Mouse (Mus musculus) midbrain, embryonic 13.5 days (tissue): ENCODE measurements around the gene Sf1. TPM values are rescaled to one million over a fixed set of nuclear protein-coding genes. Genes with fewer than 3 reads are reported as not detected.

Experiments used
- ATAC-seq: fragments of 200-750 bp; cut with Nextera tagmentation; 2 replicates; pipeline ENCODE4 v1.8.0; 2017; ENCODE audit warnings: mild to moderate bottlenecking, moderate TSS enrichment, moderate library complexity
- H3K27ac ChIP-seq: fragments of 300-500 bp; sonication (generic); 2 replicates; pipeline ENCODE4 v1.5.1; 2015; ENCODE audit warnings: inconsistent platforms, mild to moderate bottlenecking, moderate library complexity
- H3K27me3 ChIP-seq: fragments of 300-500 bp; sonication (generic); 2 replicates; pipeline ENCODE4 v1.6.1; 2015; ENCODE audit warnings: mild to moderate bottlenecking, inconsistent platforms
- H3K36me3 ChIP-seq: fragments of 300-500 bp; sonication (generic); 2 replicates; pipeline ENCODE4 v1.6.1; 2015; ENCODE audit warnings: mild to moderate bottlenecking, inconsistent platforms
- H3K4me1 ChIP-seq: fragments of 300-500 bp; sonication (generic); replicated peaks from 2 replicates; pipeline ENCODE4 v1.6.1; 2015; ENCODE audit warnings: inconsistent platforms
- H3K4me2 ChIP-seq: fragments of 300-500 bp; sonication (generic); replicated peaks from 2 replicates; pipeline ENCODE4 v1.6.1; 2015; ENCODE audit warnings: moderate library complexity, mild to moderate bottlenecking, inconsistent platforms
- H3K4me3 ChIP-seq: fragments of 300-500 bp; sonication (generic); replicated peaks from 2 replicates; pipeline ENCODE4 v1.5.1; 2015; ENCODE audit warnings: mild to moderate bottlenecking, inconsistent platforms
- H3K9ac ChIP-seq: fragments of 300-500 bp; sonication (generic); replicated peaks from 2 replicates; pipeline ENCODE4 v1.6.1; 2015; ENCODE audit warnings: mild to moderate bottlenecking, inconsistent platforms
- H3K9me3 ChIP-seq: fragments of 300-500 bp; sonication (generic); 2 replicates; pipeline ENCODE4 v1.6.1; 2016; ENCODE audit warnings: mild to moderate bottlenecking, inconsistent platforms
- WGBS: fragments of 180-500 bp; shearing (Covaris S2); methylation state at CpG from one replicate; pipeline ENCODE4 v1.1.7; 2015; 5-methylcytosine and 5-hydroxymethylcytosine counted together
- microRNA-seq: library from miRNA; unstranded; fragments of <30 nt; microRNA quantifications from one replicate; pipeline ENCODE4, GENCODE M21; 2016
- polyA plus RNA-seq: library from polyadenylated mRNA; unstranded; fragments of >200 nt; fragmentation: Nextera tagmentation; extraction: Ambion mirVana; gene quantifications from 2 replicates; pipeline ENCODE4 v1.2.1, GENCODE M21; 2015

Sf1 gene
- polyA plus RNA-seq, 1 experiment from 2014 or later, result 128 TPM

DNA sequence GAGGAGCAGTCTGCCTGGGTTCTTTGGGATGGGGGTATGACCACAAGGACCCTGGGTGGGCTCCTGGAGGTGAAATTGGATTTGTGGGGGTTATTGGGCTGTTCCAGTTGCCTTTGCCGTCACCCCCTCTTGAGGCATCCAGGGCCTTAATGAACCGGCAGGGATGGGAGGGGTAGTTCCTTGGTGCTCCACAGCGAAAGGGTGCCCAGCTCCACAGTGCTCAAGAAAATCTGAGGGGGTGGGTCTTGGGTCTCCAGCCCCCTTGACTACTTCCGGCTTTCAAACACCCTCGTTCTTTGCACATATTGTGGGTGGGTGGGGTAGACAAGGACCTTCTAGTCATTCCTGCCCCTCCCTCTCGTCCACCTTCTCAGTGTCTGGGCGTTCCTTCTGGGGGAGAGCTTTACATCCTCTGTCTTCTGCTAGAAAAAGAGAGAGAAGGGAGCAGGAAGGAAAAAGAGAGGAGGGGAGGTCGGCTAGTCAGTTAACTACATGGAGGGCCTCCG is 56.4 kb downstream of the Sf1 start:
- ATAC-seq, result no peak
- Histone ChIP-seq H3K9ac (peak overlapping the region; percentile 88), H3K4me2 (peak overlapping the region; percentile 68), H3K27ac (peak overlapping the region; percentile 95), H3K36me3 (no peaks in the 10 kb centered on the region), H3K9me3 (no peaks in the 10 kb centered on the region), H3K4me1 (peaks cover 91% of the 10 kb centered on the region), H3K4me3 (peak overlapping the region; percentile 69), H3K27me3 (peaks cover 5% of the 10 kb centered on the region; the same call in 1 of the 2 replicates)
- 52% methylated on average over 9 of the region's 9 CpGs for WGBS

DNA sequence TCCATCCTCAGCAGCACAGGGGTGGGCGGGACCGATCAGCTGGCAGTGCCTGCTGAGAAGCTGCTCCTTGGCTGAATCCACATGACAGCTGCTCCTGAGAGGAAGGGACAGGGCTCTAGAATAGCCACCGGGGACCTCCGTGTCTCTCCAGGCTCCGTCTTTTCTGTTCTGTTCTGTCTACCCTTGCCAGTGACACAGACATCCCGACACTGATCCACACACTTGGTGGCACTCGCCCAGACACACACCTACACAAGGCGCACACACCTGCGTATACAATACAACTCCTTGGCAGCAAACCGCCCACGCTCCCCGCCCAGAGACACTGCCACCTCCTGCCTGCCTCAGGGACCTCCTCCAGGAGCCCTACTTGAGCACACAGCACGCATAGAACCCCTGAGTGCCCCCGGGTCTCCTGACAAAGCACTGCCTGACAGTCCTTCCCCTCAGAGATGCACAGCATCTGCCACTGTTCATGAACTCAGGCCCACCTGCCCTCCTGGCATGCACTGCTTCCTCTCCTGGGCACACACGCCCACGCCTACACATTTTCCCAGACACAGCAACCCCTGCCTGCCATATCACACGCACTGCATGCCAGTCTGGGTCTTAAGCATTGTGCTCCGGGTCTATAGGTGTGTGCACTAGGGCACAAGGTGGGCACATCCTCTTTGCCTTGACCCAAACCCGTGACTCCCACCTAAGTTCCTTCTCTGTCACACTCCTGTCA is 57.2 kb downstream of the Sf1 start:
- Histone ChIP-seq H3K4me2 (peak overlapping the region; percentile 68), H3K9me3 (no peaks in the 10 kb centered on the region), H3K36me3 (no peaks in the 10 kb centered on the region), H3K27me3 (peaks cover 5% of the 10 kb centered on the region; the same call in 1 of the 2 replicates), H3K4me3 (peak overlapping the region; percentile 69), H3K27ac (no peak overlapping the region), H3K9ac (peak overlapping the region; percentile 88), H3K4me1 (peaks cover 91% of the 10 kb centered on the region)
- 54% methylated on average over 19 of the region's 19 CpGs for WGBS
- ATAC-seq, result no peak

DNA sequence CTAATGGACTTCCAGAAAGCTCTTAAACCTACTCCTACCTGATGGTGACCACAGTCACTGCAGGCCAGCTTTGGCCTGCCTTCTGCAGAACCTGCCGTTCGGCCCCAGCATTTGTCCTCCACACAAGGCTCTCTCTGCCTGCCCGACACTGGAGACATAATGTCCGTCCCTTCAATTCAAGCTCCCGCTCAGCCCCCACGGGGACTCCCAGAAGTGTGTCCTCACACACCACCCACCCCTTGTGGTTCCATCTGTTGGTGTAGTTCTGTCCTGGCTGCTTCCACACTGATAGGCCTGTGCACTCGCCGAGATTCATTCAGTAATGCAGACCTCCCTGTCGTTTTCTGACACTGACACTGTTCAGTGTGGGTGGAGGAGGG is 57.7 kb downstream of the Sf1 start:
- H3K4me1 ChIP-seq, result peaks cover 91% of the 10 kb centered on the region
- H3K9me3 ChIP-seq, result no peaks in the 10 kb centered on the region
- peak overlapping the region; percentile 88 for H3K9ac ChIP-seq
- H3K4me3 ChIP-seq, result peak overlapping the region; percentile 69
- H3K36me3 ChIP-seq, result no peaks in the 10 kb centered on the region
- ATAC-seq, result no peak
- peak overlapping the region; percentile 68 for H3K4me2 ChIP-seq
- H3K27me3 ChIP-seq, result peaks cover 9% of the 10 kb centered on the region; the same call in 1 of the 2 replicates
- no peak overlapping the region for H3K27ac ChIP-seq
- 77% methylated on average over 9 of the region's 9 CpGs for WGBS

DNA sequence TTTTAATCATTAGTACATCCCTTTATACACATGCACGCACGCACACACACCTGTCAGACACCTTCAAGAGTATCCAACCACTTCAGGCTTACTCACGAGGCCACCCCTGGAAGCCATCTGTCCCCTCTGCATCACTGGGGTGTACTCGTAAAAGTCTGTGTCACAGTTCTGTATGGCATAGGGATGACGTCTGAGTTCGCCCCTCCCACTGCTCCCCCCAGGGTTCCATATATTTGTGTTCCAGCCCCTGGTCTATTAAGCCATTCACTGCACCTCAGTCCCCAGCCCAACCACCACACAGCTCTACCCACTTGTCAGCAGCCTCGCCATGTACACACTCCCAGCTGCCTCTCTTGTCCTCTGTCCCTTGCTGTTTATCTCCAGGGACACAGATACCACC is 58.5 kb downstream of the Sf1 start:
- Histone ChIP-seq H3K4me2 (0 out of 2 replicates have a peak overlapping the region, but pooled peaks have one; percentile 5), H3K9me3 (no peaks in the 10 kb centered on the region), H3K4me3 (no peak overlapping the region), H3K27me3 (peaks cover 17% of the 10 kb centered on the region), H3K27ac (no peak overlapping the region), H3K4me1 (peaks cover 91% of the 10 kb centered on the region), H3K36me3 (no peaks in the 10 kb centered on the region), H3K9ac (no peak overlapping the region)
- ATAC-seq, result no peak
- 76% methylated on average over 7 of the region's 7 CpGs for WGBS

DNA sequence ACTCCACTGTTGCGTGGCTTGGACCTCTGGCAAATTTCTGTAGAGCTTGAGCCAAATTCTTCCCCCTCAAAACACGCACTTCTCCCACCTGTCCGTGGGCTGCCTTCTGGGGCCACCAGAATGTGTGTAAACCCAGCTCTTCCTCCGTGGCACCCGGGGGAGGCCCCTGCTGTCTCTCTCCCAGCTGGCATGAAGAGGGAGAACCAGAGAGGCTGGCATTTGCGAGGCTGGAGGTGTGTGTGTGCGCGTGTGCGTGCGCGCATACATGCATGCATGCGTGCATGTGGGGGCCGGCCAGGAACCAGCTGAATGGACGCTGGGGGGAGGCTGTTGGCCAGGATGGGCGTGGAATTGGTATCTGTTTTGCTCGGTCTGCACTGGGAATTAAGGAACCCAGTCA is 59.8 kb downstream of the Sf1 start:
- Histone ChIP-seq H3K4me2 (peak overlapping the region; percentile 5; the same call in 1 of the 2 replicates), H3K36me3 (peaks cover 5% of the 10 kb centered on the region), H3K4me1 (peaks cover 91% of the 10 kb centered on the region), H3K9ac (no peak overlapping the region), H3K27me3 (peaks cover 29% of the 10 kb centered on the region), H3K9me3 (no peaks in the 10 kb centered on the region), H3K27ac (no peak overlapping the region), H3K4me3 (no peak overlapping the region)
- WGBS, result 88% methylated on average over 16 of the region's 16 CpGs
- ATAC-seq, result no peak

DNA sequence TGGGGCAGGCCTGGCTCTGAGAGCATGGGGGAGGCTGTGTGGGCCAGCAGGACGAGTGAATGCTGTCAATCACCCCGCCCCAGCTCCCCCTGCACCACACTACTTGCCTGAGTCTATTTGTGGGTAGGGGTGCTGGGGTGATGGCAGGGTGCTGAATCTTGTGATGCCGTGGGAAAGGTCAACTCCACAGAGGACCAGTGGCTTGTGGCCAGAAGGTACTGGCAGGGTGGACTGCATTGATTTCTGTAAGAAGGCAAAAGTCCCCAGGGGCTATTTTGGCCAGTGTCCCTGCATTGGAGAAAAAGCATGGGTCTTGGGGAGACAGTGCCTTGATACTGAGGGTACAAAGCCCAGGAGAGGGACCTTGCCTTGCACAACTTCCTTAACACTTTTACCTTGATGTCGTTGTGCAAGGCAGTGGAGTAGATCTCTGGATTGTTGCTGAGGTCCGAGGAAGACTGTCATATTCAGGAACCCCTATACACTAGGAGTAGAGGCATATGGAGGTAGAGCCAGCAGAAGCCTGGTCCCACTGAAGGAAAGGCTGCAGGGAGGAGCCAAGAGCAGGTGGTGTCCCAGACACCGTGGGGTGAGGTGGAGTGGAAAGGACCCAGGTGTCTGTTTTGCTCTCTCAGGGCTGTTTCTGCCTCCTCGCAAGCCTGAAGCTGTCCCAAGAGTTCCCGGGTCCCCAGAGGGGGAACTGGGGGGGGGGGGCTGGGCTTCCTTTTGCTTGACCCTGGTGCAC is 60.8 kb downstream of the Sf1 start:
- 55% methylated on average over 8 of the region's 8 CpGs for WGBS
- ATAC-seq, result no peak
- Histone ChIP-seq H3K4me3 (no peak overlapping the region), H3K9ac (no peak overlapping the region; the same call in 1 of the 2 replicates), H3K36me3 (peaks cover 13% of the 10 kb centered on the region), H3K4me2 (0 out of 2 replicates have a peak overlapping the region, but pooled peaks have one; percentile 10), H3K27ac (no peak overlapping the region), H3K4me1 (peaks cover 99% of the 10 kb centered on the region), H3K27me3 (peaks cover 40% of the 10 kb centered on the region), H3K9me3 (no peaks in the 10 kb centered on the region)

DNA sequence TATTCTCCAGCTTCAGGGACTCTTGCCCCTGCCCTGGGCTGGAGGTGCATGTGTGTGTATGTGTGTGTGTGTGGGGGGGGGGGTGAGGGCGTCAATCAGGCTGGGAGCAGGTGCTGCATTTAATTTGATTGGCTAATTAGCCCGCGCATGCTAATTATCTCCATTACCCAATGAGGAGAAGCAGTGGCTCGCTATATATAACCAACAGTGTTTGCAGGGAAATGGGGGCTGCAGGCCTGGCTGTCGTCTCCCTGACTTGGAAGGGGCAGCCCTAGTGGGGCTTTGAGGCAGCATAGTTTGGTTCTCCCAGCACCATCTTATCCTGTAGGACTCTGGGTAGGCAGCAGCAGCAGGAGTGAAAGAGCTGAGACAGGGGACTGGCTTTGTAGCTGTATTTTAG is 62.1 kb downstream of the Sf1 start:
- Histone ChIP-seq H3K9ac (no peak overlapping the region), H3K4me1 (peaks cover 100% of the 10 kb centered on the region), H3K27me3 (peaks cover 53% of the 10 kb centered on the region), H3K4me3 (no peak overlapping the region), H3K27ac (peak overlapping the region; percentile 48), H3K36me3 (peaks cover 13% of the 10 kb centered on the region), H3K9me3 (no peaks in the 10 kb centered on the region), H3K4me2 (peak overlapping the region; percentile 25)
- WGBS, result 43% methylated on average over 5 of the region's 5 CpGs
- ATAC-seq, result 0 out of 2 replicates have a peak, but pooled peaks have one; percentile 12

DNA sequence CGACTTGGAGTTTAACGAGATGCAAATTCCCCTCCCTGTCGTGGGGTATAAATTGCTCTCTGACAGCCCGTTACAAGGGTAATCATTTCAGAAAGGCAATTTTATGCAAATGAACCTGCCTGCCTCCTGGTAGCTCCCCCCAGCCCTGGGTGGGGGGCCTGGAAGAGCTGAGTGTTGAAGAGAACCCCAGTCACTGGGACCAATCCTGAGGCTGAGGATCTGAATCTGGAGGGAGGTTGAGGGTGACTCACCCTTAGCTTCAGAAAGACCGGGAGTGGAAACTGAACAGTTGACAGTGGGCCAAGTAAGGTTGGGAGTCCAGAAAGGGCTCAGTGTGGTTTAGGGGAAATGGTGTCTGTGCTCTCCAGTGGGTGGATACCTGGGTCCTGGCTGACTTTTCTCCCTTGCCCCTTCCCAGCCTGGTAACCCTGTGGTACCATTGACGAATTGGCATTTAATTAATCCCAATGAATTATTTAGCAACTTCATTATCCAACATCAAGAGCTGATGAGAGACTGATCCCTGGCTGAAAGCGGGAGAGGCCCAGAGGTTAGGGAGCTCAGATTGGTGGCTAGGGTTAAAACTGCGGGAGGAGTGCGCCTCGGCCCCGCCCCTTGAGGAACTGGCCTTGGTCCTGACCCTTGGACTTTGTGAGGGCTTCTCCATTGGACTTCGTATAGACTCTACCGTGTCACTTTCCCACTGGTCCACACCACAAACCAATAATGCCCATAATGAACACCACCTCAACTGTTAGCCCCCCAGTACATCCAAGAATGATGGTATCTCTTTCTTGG is 63.4 kb downstream of the Sf1 start:
- Histone ChIP-seq H3K27me3 (peaks cover 52% of the 10 kb centered on the region), H3K4me2 (peak overlapping the region; percentile 57), H3K36me3 (peaks cover 13% of the 10 kb centered on the region), H3K4me1 (peaks cover 96% of the 10 kb centered on the region), H3K9me3 (no peaks in the 10 kb centered on the region), H3K4me3 (0 out of 2 replicates have a peak overlapping the region, but pooled peaks have one; percentile 36), H3K9ac (no peak overlapping the region), H3K27ac (peak overlapping the region; percentile 48)
- no peak for ATAC-seq
- 16% methylated on average over 13 of the region's 13 CpGs for WGBS

Small RNAs within 50 kb of the gene (microRNA-seq; reads per million reads assigned to microRNA genes)
- not detected for gene Mir6989

Other genes starting within 250 kb of the Sf1 start
- 35.1 and 41.8 TPM in 2 replicates for gene Sac3d1, start 245.0 kb upstream of the Sf1 start, polyA plus RNA-seq
- gene Snx15, start 235.4 kb upstream of the Sf1 start, polyA plus RNA-seq, result 42.3 and 44.4 TPM in 2 replicates
- 0.27 TPM in 1 of 2 replicates, not detected in the other for gene Batf2, start 222.7 kb upstream of the Sf1 start, polyA plus RNA-seq
- gene Arl2, start 222.1 kb upstream of the Sf1 start, polyA plus RNA-seq, result 115 and 118 TPM in 2 replicates
- not detected in 2 replicates for gene Majin, start 179.3 kb upstream of the Sf1 start, polyA plus RNA-seq
- not detected in 2 replicates for gene Gpha2, start 137.3 kb upstream of the Sf1 start, polyA plus RNA-seq
- 78.4 and 84.8 TPM in 2 replicates for gene Ppp2r5b, start 127.8 kb upstream of the Sf1 start, polyA plus RNA-seq
- gene Atg2a, start 122.0 kb upstream of the Sf1 start, polyA plus RNA-seq, result 11.4 and 12.4 TPM in 2 replicates
- gene Ehd1, start 87.0 kb upstream of the Sf1 start, polyA plus RNA-seq, result 89.7 and 93.8 TPM in 2 replicates
- gene Cdc42bpg, start 57.2 kb upstream of the Sf1 start, polyA plus RNA-seq, result 0.39 and 0.46 TPM in 2 replicates
- 74.4 and 81.1 TPM in 2 replicates for gene Men1, start 28.7 kb upstream of the Sf1 start, polyA plus RNA-seq
- 13.6 and 17.1 TPM in 2 replicates for gene Map4k2, start 22.6 kb upstream of the Sf1 start, polyA plus RNA-seq
- 1.9 and 2.2 TPM in 2 replicates for gene Pygm, start 20.7 kb downstream of the Sf1 start, polyA plus RNA-seq
- 28.5 and 29.6 TPM in 2 replicates for gene Rasgrp2, start 35.6 kb downstream of the Sf1 start, polyA plus RNA-seq
- 20.7 and 24.3 TPM in 2 replicates for gene Nrxn2, start 55.0 kb downstream of the Sf1 start, polyA plus RNA-seq
- gene Slc22a12, start 179.3 kb downstream of the Sf1 start, polyA plus RNA-seq, result 0.19 TPM in 1 of 2 replicates, not detected in the other